Mouse (Mus musculus): ENCODE results near the gene Cand1. TPM values are rescaled to one million over a fixed set of nuclear protein-coding genes. Genes with fewer than 3 reads are reported as not detected.

Cand1 gene
- polyA plus RNA-seq, 1 experiment = 80.9 TPM

DNA sequence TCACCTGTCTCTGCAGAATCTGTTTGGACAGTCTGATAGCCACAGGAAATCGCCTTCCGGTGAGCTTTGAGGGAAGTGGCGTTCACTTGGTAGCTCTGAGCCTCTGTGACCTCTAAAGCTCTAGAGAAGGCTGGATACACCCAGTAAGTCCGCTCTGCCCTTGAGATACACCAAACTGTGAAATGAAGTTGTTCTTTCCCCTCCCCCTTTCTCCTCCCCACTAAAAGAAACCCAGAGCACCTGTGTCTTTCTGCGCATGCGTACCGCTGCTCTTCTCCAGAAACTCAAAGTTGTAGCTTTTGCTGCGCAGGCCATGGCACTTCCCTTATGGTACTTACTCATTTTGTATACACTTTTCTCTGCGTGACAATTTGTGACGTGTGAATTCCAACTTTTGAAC is 74.8 kb downstream of the Cand1 start:
- no peaks in the 10 kb centered on the region for H3K27me3 ChIP-seq (ENCODE audit: control insufficient read depth, insufficient read depth, low read length)
- no peak overlapping the region for H3K27ac ChIP-seq (ENCODE audit: control insufficient read depth, insufficient read depth, low read depth, low read length)
- no peak overlapping the region for H3K4me3 ChIP-seq (ENCODE audit: control insufficient read depth, low read depth, low read length)
- H3K4me1 ChIP-seq (ENCODE audit: control insufficient read depth, insufficient read depth, low read length) = peaks cover 2% of the 10 kb centered on the region
- no peak for TF ChIP-seq CTCF (IDR thresholded peaks at IDR 0.05; ENCODE audit: control insufficient read depth, insufficient read depth, insufficient replicate concordance, low read depth, low read length)
- no peak for TF ChIP-seq POLR2A (IDR thresholded peaks at IDR 0.05; ENCODE audit: control insufficient read depth, low read depth, low read length)
- H3K36me3 ChIP-seq (ENCODE audit: control insufficient read depth, insufficient read depth, low read length) = no peaks in the 10 kb centered on the region

DNA sequence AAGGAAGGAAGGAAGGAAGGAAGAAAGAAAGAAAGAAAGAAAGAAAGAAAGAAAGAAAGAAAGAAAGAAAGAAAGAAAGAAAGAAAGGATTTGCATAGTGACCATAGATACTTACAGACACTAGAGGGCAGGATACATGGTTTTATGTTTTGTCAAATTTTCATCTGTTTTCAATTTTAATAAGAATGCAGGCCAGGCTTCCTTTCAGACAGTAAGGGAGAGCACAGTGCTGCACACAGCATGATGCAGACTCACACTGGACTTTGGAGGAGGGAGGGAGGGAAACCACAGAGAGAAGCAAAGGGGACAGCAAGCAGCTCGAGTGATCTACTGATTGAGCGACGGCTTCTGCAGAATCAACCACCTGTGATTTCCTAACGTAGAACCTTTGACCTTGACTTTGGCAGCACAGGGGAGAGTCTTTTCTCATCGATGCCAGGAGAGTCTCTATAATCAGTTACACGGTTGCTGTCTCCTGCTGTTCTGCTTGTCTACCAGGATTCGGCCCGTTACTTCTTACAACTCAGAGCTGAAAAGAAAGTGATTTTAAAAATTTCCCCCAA is 78.0 kb downstream of the Cand1 start:
- no peaks in the 10 kb centered on the region for H3K36me3 ChIP-seq (ENCODE audit: control insufficient read depth, insufficient read depth, low read length)
- TF ChIP-seq CTCF (IDR thresholded peaks at IDR 0.05; ENCODE audit: control insufficient read depth, insufficient read depth, insufficient replicate concordance, low read depth, low read length) (no peak), POLR2A (IDR thresholded peaks at IDR 0.05; ENCODE audit: control insufficient read depth, low read depth, low read length) (no peak)
- no peaks in the 10 kb centered on the region for H3K27me3 ChIP-seq (ENCODE audit: control insufficient read depth, insufficient read depth, low read length)
- H3K4me1 ChIP-seq (ENCODE audit: control insufficient read depth, insufficient read depth, low read length) = no peaks in the 10 kb centered on the region; the same call in 1 of the 2 replicates
- no peak overlapping the region for H3K27ac ChIP-seq (ENCODE audit: control insufficient read depth, insufficient read depth, low read depth, low read length)
- H3K4me3 ChIP-seq (ENCODE audit: control insufficient read depth, low read depth, low read length) = no peak overlapping the region

DNA sequence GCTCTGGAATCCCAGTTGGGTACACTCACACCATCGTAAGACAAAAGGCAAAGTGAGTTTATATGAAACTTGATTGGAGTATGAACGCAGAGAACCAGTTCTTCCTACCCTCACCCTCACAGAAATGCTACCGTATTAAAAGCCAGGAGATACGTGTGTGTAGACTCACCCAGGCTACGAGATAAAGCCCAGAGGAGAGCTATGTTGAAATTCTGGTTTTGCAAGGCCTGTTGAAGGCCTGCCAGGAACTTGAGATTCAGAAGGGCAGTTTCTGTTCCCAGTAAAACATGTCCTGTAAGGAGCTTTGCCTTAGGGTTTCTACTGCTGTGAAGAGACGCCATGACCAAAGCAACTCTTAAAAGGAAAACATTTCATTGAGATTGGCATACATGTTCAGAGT is 79.7 kb downstream of the Cand1 start:
- Histone ChIP-seq H3K4me3 (ENCODE audit: control insufficient read depth, low read depth, low read length) (no peak overlapping the region), H3K4me1 (ENCODE audit: control insufficient read depth, insufficient read depth, low read length) (no peaks in the 10 kb centered on the region), H3K27ac (ENCODE audit: control insufficient read depth, insufficient read depth, low read depth, low read length) (no peak overlapping the region), H3K36me3 (ENCODE audit: control insufficient read depth, insufficient read depth, low read length) (no peaks in the 10 kb centered on the region), H3K27me3 (ENCODE audit: control insufficient read depth, insufficient read depth, low read length) (no peaks in the 10 kb centered on the region)
- TF ChIP-seq CTCF (IDR thresholded peaks at IDR 0.05; ENCODE audit: control insufficient read depth, insufficient read depth, insufficient replicate concordance, low read depth, low read length) (no peak), POLR2A (IDR thresholded peaks at IDR 0.05; ENCODE audit: control insufficient read depth, low read depth, low read length) (no peak)

DNA sequence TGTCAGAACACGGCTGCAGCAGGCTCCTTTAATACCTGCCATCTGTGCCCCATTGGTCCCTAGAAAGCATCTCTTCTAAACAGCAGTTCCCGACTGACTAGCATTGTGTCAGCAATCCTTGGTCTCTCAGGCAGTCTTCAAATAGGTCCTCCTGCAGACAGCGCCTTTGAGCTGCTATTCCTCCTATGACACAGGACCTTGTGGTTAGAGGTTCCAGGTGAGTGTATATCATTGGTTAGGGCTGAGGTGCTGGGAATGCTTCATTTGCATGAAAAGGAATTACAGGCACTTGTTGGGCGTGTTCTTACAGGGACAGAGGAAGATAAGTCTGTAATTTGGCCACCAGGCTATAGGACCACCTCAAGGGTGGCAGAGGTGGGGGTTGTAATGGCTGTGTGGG is 90.6 kb downstream of the Cand1 start:
- Histone ChIP-seq H3K4me1 (ENCODE audit: control insufficient read depth, insufficient read depth, low read length) (no peaks in the 10 kb centered on the region), H3K27me3 (ENCODE audit: control insufficient read depth, insufficient read depth, low read length) (no peaks in the 10 kb centered on the region), H3K36me3 (ENCODE audit: control insufficient read depth, insufficient read depth, low read length) (no peaks in the 10 kb centered on the region), H3K4me3 (ENCODE audit: control insufficient read depth, low read depth, low read length) (no peak overlapping the region), H3K27ac (ENCODE audit: control insufficient read depth, insufficient read depth, low read depth, low read length) (no peak overlapping the region)
- TF ChIP-seq CTCF (IDR thresholded peaks at IDR 0.05; ENCODE audit: control insufficient read depth, insufficient read depth, insufficient replicate concordance, low read depth, low read length) (no peak), POLR2A (IDR thresholded peaks at IDR 0.05; ENCODE audit: control insufficient read depth, low read depth, low read length) (no peak)

Other genes with a start within 250 kb of the Cand1 start
- 80.8 and 84.3 TPM in 2 replicates for gene Grip1, start 213.8 kb upstream of the Cand1 start, polyA plus RNA-seq (2012; rRNA removed)

Data from testis, adult 2 months (tissue).